Mouse (Mus musculus): ENCODE measurements at regions not wholly inside any gene's neighbourhood (a gene's known extent, or its start where the extent isn't known, plus 50 kb on each side); places are given as distances from the start of the nearest gene placed in this dataset.

- DNase-seq = no peak
Observed at GRCm38 (mm10) chr7:125034196-125034595, 410.3 kb upstream of the Kdm8 start.

- DNase-seq = no peak
Observed at GRCm38 (mm10) chr7:125036098-125036991, 408.1 kb upstream of the Kdm8 start.

GRCm38 (mm10) chr7:125038840-125039239, 405.6 kb upstream of the Kdm8 start:
- no peak for DNase-seq

- no peak for DNase-seq
Observed at GRCm38 (mm10) chr7:125055951-125056625, 388.4 kb upstream of the Kdm8 start.

GRCm38 (mm10) chr7:125102464-125102863, 342.0 kb upstream of the Kdm8 start:
- DNase-seq = no peak

- no peak for DNase-seq
Observed at GRCm38 (mm10) chr7:125104011-125104410, 340.5 kb upstream of the Kdm8 start.

- DNase-seq = no peak
Observed at GRCm38 (mm10) chr7:125112820-125113273, 331.6 kb upstream of the Kdm8 start.

- no peak for DNase-seq
Observed at GRCm38 (mm10) chr7:125115322-125115996, 329.0 kb upstream of the Kdm8 start.

- DNase-seq = no peak
Observed at GRCm38 (mm10) chr7:125117173-125117572, 327.3 kb upstream of the Kdm8 start.

GRCm38 (mm10) chr7:125129187-125129586, 315.3 kb upstream of the Kdm8 start:
- DNase-seq = no peak

GRCm38 (mm10) chr7:125131968-125132367, 312.5 kb upstream of the Kdm8 start:
- DNase-seq = no peak

GRCm38 (mm10) chr7:125138607-125139006, 305.9 kb upstream of the Kdm8 start:
- DNase-seq = no peak

GRCm38 (mm10) chr7:125139196-125139595, 305.3 kb upstream of the Kdm8 start:
- DNase-seq = no peak

GRCm38 (mm10) chr7:125140854-125141253, 303.6 kb upstream of the Kdm8 start:
- DNase-seq = no peak

- no peak for DNase-seq
Observed at GRCm38 (mm10) chr7:125141864-125142263, 302.6 kb upstream of the Kdm8 start.

GRCm38 (mm10) chr7:125146025-125146424, 298.5 kb upstream of the Kdm8 start:
- DNase-seq = no peak

- no peak for DNase-seq
Observed at GRCm38 (mm10) chr7:125149151-125149550, 295.3 kb upstream of the Kdm8 start.

GRCm38 (mm10) chr7:125149740-125150139, 294.7 kb upstream of the Kdm8 start:
- no peak for DNase-seq

- no peak for DNase-seq
Observed at GRCm38 (mm10) chr7:125152281-125152680, 292.2 kb upstream of the Kdm8 start.

GRCm38 (mm10) chr7:125155291-125155690, 289.2 kb upstream of the Kdm8 start:
- DNase-seq = no peak

- DNase-seq = no peak
Observed at GRCm38 (mm10) chr7:125166881-125167351, 277.6 kb upstream of the Kdm8 start.

GRCm38 (mm10) chr7:125167666-125168065, 276.8 kb upstream of the Kdm8 start:
- no peak for DNase-seq

- DNase-seq = no peak
Observed at GRCm38 (mm10) chr7:125181548-125181947, 262.9 kb upstream of the Kdm8 start.
